Mouse (Mus musculus): ENCODE measurements at regions not wholly inside any gene's neighbourhood (a gene's known extent, or its start where the extent isn't known, plus 50 kb on each side); places are given as distances from the start of the nearest gene placed in this dataset.

GRCm38 (mm10) chr11:19246390-19247114 lies 227.8 kb upstream of the Meis1 start:
- in situ Hi-C loops (cut with MboI), result no loop called here

- in situ Hi-C loops (cut with MboI), result no loop called here
Observed at GRCm38 (mm10) chr11:19253605-19254004, 234.8 kb upstream of the Meis1 start.

- in situ Hi-C loops (cut with MboI), result no loop called here
Observed at GRCm38 (mm10) chr11:19254183-19254582, 235.4 kb upstream of the Meis1 start.

- in situ Hi-C loops (cut with MboI), result no loop called here
Observed at GRCm38 (mm10) chr11:19257549-19257948, 238.8 kb upstream of the Meis1 start.

- in situ Hi-C loops (cut with MboI), result no loop called here
Observed at GRCm38 (mm10) chr11:19262832-19263231, 244.0 kb upstream of the Meis1 start.

GRCm38 (mm10) chr11:19264798-19265671 lies 246.2 kb upstream of the Meis1 start:
- in situ Hi-C loops (cut with MboI), result no loop called here

- in situ Hi-C loops (cut with MboI), result no loop called here
Observed at GRCm38 (mm10) chr11:19265672-19265972, 246.8 kb upstream of the Meis1 start.

- in situ Hi-C loops (cut with MboI), result no loop called here
Observed at GRCm38 (mm10) chr11:19290971-19291370, 272.2 kb upstream of the Meis1 start.

- in situ Hi-C loops (cut with MboI), result no loop called here
Observed at GRCm38 (mm10) chr11:19299411-19299810, 280.6 kb upstream of the Meis1 start.

GRCm38 (mm10) chr11:19306687-19307086 lies 287.9 kb upstream of the Meis1 start:
- in situ Hi-C loops (cut with MboI), result no loop called here

- in situ Hi-C loops (cut with MboI), result no loop called here
Observed at GRCm38 (mm10) chr11:19330685-19331239, 312.0 kb upstream of the Meis1 start.

GRCm38 (mm10) chr11:19332274-19332673 lies 313.5 kb upstream of the Meis1 start:
- in situ Hi-C loops (cut with MboI), result no loop called here

- in situ Hi-C loops (cut with MboI), result no loop called here
Observed at GRCm38 (mm10) chr11:19332727-19333126, 313.9 kb upstream of the Meis1 start.

GRCm38 (mm10) chr11:19333908-19334487 lies 315.2 kb upstream of the Meis1 start:
- in situ Hi-C loops (cut with MboI), result no loop called here

- in situ Hi-C loops (cut with MboI), result no loop called here
Observed at GRCm38 (mm10) chr11:19335384-19335783, 316.6 kb upstream of the Meis1 start.

GRCm38 (mm10) chr11:19339721-19340317 lies 321.0 kb upstream of the Meis1 start:
- in situ Hi-C loops (cut with MboI), result no loop called here

GRCm38 (mm10) chr11:19340889-19341288 lies 322.1 kb upstream of the Meis1 start:
- in situ Hi-C loops (cut with MboI), result no loop called here

- in situ Hi-C loops (cut with MboI), result no loop called here
Observed at GRCm38 (mm10) chr11:19341379-19341778, 322.6 kb upstream of the Meis1 start.

- in situ Hi-C loops (cut with MboI), result no loop called here
Observed at GRCm38 (mm10) chr11:19342803-19343202, 324.0 kb upstream of the Meis1 start.

- in situ Hi-C loops (cut with MboI), result no loop called here
Observed at GRCm38 (mm10) chr11:19346276-19346826, 327.6 kb upstream of the Meis1 start.

- in situ Hi-C loops (cut with MboI), result no loop called here
Observed at GRCm38 (mm10) chr11:19350331-19351242, 331.8 kb upstream of the Meis1 start.

Measured in mature B cell (primary cell).